Mouse (Mus musculus): ENCODE data around the gene Nwd2. TPM values are rescaled to one million over a fixed set of nuclear protein-coding genes. Genes with fewer than 3 reads are reported as not detected.

The Nwd2 gene
- polyA plus RNA-seq, 1 experiment from 2014 or later, result 2.9 TPM

DNA sequence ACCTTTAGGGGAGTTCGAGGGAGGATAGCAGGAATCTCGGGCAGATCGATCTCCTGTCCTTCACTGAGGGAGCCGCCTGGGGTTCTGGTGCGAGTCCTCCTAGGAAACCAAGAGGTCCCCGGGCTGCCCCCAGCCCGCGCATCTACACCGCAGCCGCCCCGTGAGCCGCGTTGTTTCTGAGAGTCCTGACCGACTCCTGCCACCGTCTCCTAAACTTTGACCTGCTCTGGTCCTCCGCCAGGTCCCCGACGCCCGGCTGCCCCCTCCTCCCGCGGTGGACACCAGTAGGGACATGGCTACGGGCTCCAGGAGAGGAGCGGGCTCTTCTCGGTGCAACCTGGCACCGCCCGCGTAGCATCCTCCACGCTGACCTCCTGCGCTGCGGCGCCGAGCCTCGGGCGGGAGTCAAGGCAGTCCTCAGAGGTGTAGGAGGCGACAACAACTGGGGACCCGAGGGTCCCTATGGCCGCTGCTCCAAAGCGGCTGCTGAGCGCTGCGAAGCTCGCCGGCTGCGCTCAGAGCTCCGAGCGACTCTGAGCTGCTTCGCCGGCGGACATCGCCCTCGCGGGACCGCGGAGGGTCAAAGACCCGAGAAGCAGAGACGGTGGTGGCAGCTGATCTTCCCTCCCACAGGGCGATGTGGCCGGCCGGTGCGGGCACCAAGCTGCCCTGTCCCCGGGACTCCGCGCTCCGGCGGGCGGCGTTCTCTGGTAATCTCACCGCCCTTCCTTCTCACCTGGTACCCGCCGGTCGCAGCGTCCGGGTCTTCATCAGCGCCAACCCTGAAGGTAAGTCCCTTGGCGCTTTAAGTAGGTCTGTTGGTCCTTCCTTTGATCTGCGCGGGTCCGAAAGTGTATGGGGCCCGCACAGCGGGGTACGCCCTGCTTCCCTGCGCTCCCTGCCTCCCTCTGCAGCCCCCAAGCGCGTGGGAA lies 897 bp downstream of the Nwd2 start:
- ATAC-seq, result peak; percentile 73
- WGBS, result under 1% methylated on average over 80 of the region's 83 CpGs
- H3K27ac ChIP-seq (ENCODE audit: low read depth, low read length), result no peak overlapping the region

GRCm38 (mm10) chr5:63651813-63652212 lies 2.9 kb downstream of the Nwd2 start:
- H3K4me3 ChIP-seq (ENCODE audit: low read depth, low read length), result no peak overlapping the region
- no peak overlapping the region for H3K27ac ChIP-seq (ENCODE audit: low read depth, low read length)
- H3K27me3 ChIP-seq (replicated peaks; ENCODE audit: control insufficient read depth, insufficient read depth, low read length), result peaks cover 14% of the 10 kb centered on the region; the same call in 1 of the 2 replicates
- H3K36me3 ChIP-seq (ENCODE audit: control insufficient read depth, insufficient read depth, low read length), result no peaks in the 10 kb centered on the region
- no peak for ATAC-seq
- no peak overlapping the region for H3K4me2 ChIP-seq (ENCODE audit: low read length)
- H3K9me3 ChIP-seq (replicated peaks; ENCODE audit: control insufficient read depth, low read length), result no peaks in the 10 kb centered on the region
- H3K4me1 ChIP-seq (ENCODE audit: control insufficient read depth, insufficient read depth, low read length), result no peaks in the 10 kb centered on the region
- no peak overlapping the region for H3K9ac ChIP-seq (ENCODE audit: low read length)
- no peak for DNase-seq (ENCODE audit: low spot score)

More for the DNA sequence above, 897 bp downstream of the Nwd2 start:
- Histone ChIP-seq H3K4me3 (ENCODE audit: low read depth, low read length) (peak overlapping the region; percentile 62), H3K4me1 (ENCODE audit: control insufficient read depth, insufficient read depth, low read length) (no peaks in the 10 kb centered on the region), H3K27me3 (replicated peaks; ENCODE audit: control insufficient read depth, insufficient read depth, low read length) (peaks cover 14% of the 10 kb centered on the region; the same call in 1 of the 2 replicates), H3K36me3 (ENCODE audit: control insufficient read depth, insufficient read depth, low read length) (no peaks in the 10 kb centered on the region), H3K9me3 (replicated peaks; ENCODE audit: control insufficient read depth, low read length) (no peaks in the 10 kb centered on the region), H3K4me2 (ENCODE audit: low read length) (peak overlapping the region; percentile 100), H3K9ac (ENCODE audit: low read length) (peak overlapping the region; percentile 67)
- DNase-seq (ENCODE audit: low spot score), result peak; percentile 32

DNA sequence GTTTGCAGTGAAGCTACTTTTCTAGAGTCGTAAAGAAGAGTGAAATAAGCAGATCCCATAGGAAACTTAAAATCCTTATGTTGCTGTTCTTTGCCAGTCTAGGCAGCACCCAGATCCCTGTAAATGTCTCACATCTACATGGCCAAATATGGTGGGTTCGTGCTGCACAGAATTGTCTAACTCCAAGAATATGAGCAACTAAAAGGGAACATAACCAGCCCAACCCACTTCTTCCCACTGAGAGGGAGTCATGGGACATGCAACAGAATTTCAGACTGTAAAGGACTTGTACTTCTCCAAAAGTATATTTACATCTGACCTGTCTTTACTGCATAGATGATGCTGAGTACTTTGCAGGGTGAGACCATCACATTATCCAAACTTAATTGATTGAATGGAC lies 3.8 kb downstream of the Nwd2 start:
- Histone ChIP-seq H3K9ac (ENCODE audit: low read length) (no peak overlapping the region), H3K27ac (ENCODE audit: low read depth, low read length) (no peak overlapping the region), H3K4me1 (ENCODE audit: control insufficient read depth, insufficient read depth, low read length) (no peaks in the 10 kb centered on the region), H3K4me3 (ENCODE audit: low read depth, low read length) (no peak overlapping the region), H3K36me3 (ENCODE audit: control insufficient read depth, insufficient read depth, low read length) (no peaks in the 10 kb centered on the region), H3K9me3 (replicated peaks; ENCODE audit: control insufficient read depth, low read length) (no peaks in the 10 kb centered on the region), H3K4me2 (ENCODE audit: low read length) (no peak overlapping the region), H3K27me3 (replicated peaks; ENCODE audit: control insufficient read depth, insufficient read depth, low read length) (peaks cover 14% of the 10 kb centered on the region; the same call in 1 of the 2 replicates)
- WGBS, result 76% methylated on average over 2 of the region's 2 CpGs
- ATAC-seq (no peak), DNase-seq (ENCODE audit: low spot score) (no peak)

- Histone ChIP-seq H3K36me3 (ENCODE audit: control insufficient read depth, insufficient read depth, low read length) (no peaks in the 10 kb centered on the region), H3K4me2 (ENCODE audit: low read length) (no peak overlapping the region), H3K4me3 (ENCODE audit: low read depth, low read length) (no peak overlapping the region), H3K9me3 (replicated peaks; ENCODE audit: control insufficient read depth, low read length) (no peaks in the 10 kb centered on the region), H3K27me3 (replicated peaks; ENCODE audit: control insufficient read depth, insufficient read depth, low read length) (no peaks in the 10 kb centered on the region), H3K9ac (ENCODE audit: low read length) (no peak overlapping the region), H3K4me1 (ENCODE audit: control insufficient read depth, insufficient read depth, low read length) (no peaks in the 10 kb centered on the region), H3K27ac (ENCODE audit: low read depth, low read length) (no peak overlapping the region)
- DNase-seq (ENCODE audit: low spot score) (no peak), ATAC-seq (no peak)
- WGBS, result 88% methylated on average over 5 of the region's 5 CpGs
Observed at GRCm38 (mm10) chr5:63666884-63667283, 18.0 kb downstream of the Nwd2 start.

GRCm38 (mm10) chr5:63675934-63676333 lies 27.0 kb downstream of the Nwd2 start:
- H3K4me2 ChIP-seq (ENCODE audit: low read length), result no peak overlapping the region
- 83% methylated on average over 2 of the region's 2 CpGs for WGBS
- no peak overlapping the region for H3K9ac ChIP-seq (ENCODE audit: low read length)
- no peak overlapping the region for H3K4me3 ChIP-seq (ENCODE audit: low read depth, low read length)
- H3K9me3 ChIP-seq (replicated peaks; ENCODE audit: control insufficient read depth, low read length), result no peaks in the 10 kb centered on the region
- ATAC-seq (no peak), DNase-seq (ENCODE audit: low spot score) (no peak)
- H3K36me3 ChIP-seq (ENCODE audit: control insufficient read depth, insufficient read depth, low read length), result no peaks in the 10 kb centered on the region
- no peak overlapping the region for H3K27ac ChIP-seq (ENCODE audit: low read depth, low read length)
- no peaks in the 10 kb centered on the region for H3K4me1 ChIP-seq (ENCODE audit: control insufficient read depth, insufficient read depth, low read length)
- H3K27me3 ChIP-seq (replicated peaks; ENCODE audit: control insufficient read depth, insufficient read depth, low read length), result no peaks in the 10 kb centered on the region

DNA sequence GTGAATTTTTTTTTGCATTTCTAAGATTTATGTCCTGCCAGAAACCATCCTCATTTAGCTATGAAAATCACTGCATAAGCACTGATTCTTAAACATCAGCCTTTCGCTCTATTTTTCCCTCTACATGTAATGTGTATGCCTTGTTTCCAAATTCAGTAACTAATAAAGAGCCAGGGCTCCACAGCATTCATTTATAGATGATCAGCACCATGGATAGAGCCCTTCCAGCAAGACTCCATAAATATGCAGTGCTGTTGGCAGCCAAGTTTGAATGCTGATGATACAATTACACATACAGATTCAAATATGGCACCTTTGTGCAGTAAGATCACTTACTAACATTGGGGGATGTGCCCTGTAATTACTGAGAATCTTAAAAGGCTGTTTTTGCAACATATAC lies 40.2 kb downstream of the Nwd2 start:
- Histone ChIP-seq H3K9me3 (replicated peaks; ENCODE audit: control insufficient read depth, low read length) (no peaks in the 10 kb centered on the region), H3K27me3 (replicated peaks; ENCODE audit: control insufficient read depth, insufficient read depth, low read length) (no peaks in the 10 kb centered on the region), H3K9ac (ENCODE audit: low read length) (no peak overlapping the region), H3K4me3 (ENCODE audit: low read depth, low read length) (no peak overlapping the region), H3K27ac (ENCODE audit: low read depth, low read length) (no peak overlapping the region), H3K4me1 (ENCODE audit: control insufficient read depth, insufficient read depth, low read length) (no peaks in the 10 kb centered on the region), H3K4me2 (ENCODE audit: low read length) (no peak overlapping the region), H3K36me3 (ENCODE audit: control insufficient read depth, insufficient read depth, low read length) (no peaks in the 10 kb centered on the region)
- DNase-seq (ENCODE audit: low spot score), result peak; percentile 36
- WGBS, result 72% methylated on average over 1 of the region's 1 CpGs
- no peak for ATAC-seq

GRCm38 (mm10) chr5:63696784-63697183 lies 47.9 kb downstream of the Nwd2 start:
- DNase-seq (ENCODE audit: low spot score), result peak; percentile 65
- WGBS, result 72% methylated on average over 2 of the region's 2 CpGs

DNA sequence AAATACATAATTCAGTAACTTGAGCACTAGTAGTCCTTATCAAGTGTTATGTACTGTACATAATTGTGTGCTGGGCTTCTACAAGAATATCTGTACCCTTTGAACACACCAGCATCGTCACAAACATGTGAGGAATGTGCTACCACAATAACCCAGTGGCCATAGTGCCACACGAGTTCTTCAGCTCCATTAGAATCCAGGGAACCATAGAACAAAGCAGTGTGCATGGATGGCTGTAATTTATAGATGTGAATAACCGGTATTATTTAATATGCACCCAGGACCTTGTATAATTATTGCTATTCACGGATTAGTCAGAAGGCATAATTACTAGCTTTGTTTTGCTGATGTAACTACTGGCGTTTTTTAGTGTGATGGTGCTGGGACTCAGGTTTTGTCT lies 48.3 kb downstream of the Nwd2 start:
- H3K36me3 ChIP-seq (ENCODE audit: control insufficient read depth, insufficient read depth, low read length), result no peaks in the 10 kb centered on the region
- no peak overlapping the region for H3K4me3 ChIP-seq (ENCODE audit: low read depth, low read length)
- DNase-seq (ENCODE audit: low spot score) (no peak), ATAC-seq (peak; percentile 51; the same call in 1 of the 2 replicates)
- no peak overlapping the region for H3K9ac ChIP-seq (ENCODE audit: low read length)
- no peak overlapping the region for H3K4me2 ChIP-seq (ENCODE audit: low read length)
- H3K27ac ChIP-seq (ENCODE audit: low read depth, low read length), result no peak overlapping the region
- WGBS, result 57% methylated on average over 5 of the region's 5 CpGs
- no peaks in the 10 kb centered on the region for H3K9me3 ChIP-seq (replicated peaks; ENCODE audit: control insufficient read depth, low read length)
- H3K4me1 ChIP-seq (ENCODE audit: control insufficient read depth, insufficient read depth, low read length), result peaks cover 5% of the 10 kb centered on the region; the same call in 1 of the 2 replicates
- no peaks in the 10 kb centered on the region for H3K27me3 ChIP-seq (replicated peaks; ENCODE audit: control insufficient read depth, insufficient read depth, low read length)

More at GRCm38 (mm10) chr5:63696784-63697183, 47.9 kb downstream of the Nwd2 start:
- Histone ChIP-seq H3K9me3 (replicated peaks; ENCODE audit: control insufficient read depth, low read length) (no peaks in the 10 kb centered on the region), H3K36me3 (ENCODE audit: control insufficient read depth, insufficient read depth, low read length) (no peaks in the 10 kb centered on the region), H3K4me3 (ENCODE audit: low read depth, low read length) (no peak overlapping the region), H3K4me1 (ENCODE audit: control insufficient read depth, insufficient read depth, low read length) (peaks cover 5% of the 10 kb centered on the region; the same call in 1 of the 2 replicates), H3K27ac (ENCODE audit: low read depth, low read length) (no peak overlapping the region), H3K9ac (ENCODE audit: low read length) (no peak overlapping the region), H3K27me3 (replicated peaks; ENCODE audit: control insufficient read depth, insufficient read depth, low read length) (no peaks in the 10 kb centered on the region), H3K4me2 (ENCODE audit: low read length) (no peak overlapping the region)
- peak; percentile 79 for ATAC-seq

DNA sequence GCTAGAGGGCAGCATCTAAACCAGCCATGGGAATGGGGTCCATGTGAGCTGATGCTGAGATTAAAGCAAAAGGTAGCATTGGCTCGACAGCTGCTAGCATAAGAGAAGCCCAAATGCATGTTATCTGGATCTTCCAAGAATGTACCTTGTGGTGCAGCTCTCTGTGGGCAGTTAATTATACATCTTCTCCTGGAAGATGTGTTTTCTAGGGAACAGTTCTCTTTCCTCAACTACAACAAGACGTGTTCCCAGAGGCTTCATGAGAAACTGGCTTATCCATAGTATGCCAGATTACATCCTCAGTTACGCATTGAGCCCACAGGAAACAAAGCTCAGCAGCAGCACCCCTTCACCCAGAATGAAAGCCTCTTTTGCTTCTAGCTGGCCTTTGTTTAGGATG lies 80.1 kb downstream of the Nwd2 start:
- ATAC-seq, result no peak
- 62% methylated on average over 3 of the region's 3 CpGs for WGBS
- Histone ChIP-seq H3K36me3 (ENCODE audit: control insufficient read depth, insufficient read depth, low read length) (no peaks in the 10 kb centered on the region), H3K27me3 (replicated peaks; ENCODE audit: control insufficient read depth, insufficient read depth, low read length) (no peaks in the 10 kb centered on the region), H3K4me3 (ENCODE audit: low read depth, low read length) (no peak overlapping the region), H3K4me2 (ENCODE audit: low read length) (no peak overlapping the region), H3K9me3 (replicated peaks; ENCODE audit: control insufficient read depth, low read length) (no peaks in the 10 kb centered on the region), H3K27ac (ENCODE audit: low read depth, low read length) (no peak overlapping the region), H3K9ac (ENCODE audit: low read length) (no peak overlapping the region), H3K4me1 (ENCODE audit: control insufficient read depth, insufficient read depth, low read length) (no peaks in the 10 kb centered on the region)
- no peak for DNase-seq (ENCODE audit: low spot score)

Data from forebrain, embryonic 14.5 days (tissue).